Mouse (Mus musculus): Measurements from ENCODE around the gene Igf2bp2.

DNA sequence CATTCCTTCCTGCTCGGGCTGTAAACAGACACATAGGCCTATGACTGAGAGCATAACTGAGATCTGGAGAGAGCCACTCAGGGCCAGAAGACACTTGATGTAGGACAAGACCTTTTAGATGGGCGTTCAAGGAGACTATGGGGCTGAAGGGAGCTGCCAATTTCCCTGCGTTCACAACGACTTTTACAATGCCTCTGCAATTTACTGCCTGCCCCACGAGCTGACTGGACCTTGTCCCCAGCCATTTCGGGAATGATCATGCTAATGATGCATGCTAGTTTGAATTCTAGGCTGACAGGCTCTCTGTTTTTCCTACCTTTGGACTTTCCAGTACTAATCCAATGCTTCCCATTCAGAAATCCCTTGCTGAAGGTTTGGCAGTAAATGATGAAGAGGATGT is 22.2 kb downstream of the Igf2bp2 start:
- no peak for TF ChIP-seq USF1 (IDR thresholded peaks at IDR 0.05; ENCODE audit: low read depth)
- TF ChIP-seq MAX (IDR thresholded peaks at IDR 0.05), result no peak
- no peak for TF ChIP-seq CTCF (IDR thresholded peaks at IDR 0.05; ENCODE audit: control insufficient read depth, insufficient read depth, insufficient read length)
- no peak for TF ChIP-seq MYOG (IDR thresholded peaks at IDR 0.05; ENCODE audit: control insufficient read depth, extremely low read depth, insufficient read length)
- TF ChIP-seq CEBPB (IDR thresholded peaks at IDR 0.05; ENCODE audit: low read depth), result no peak
- TF ChIP-seq MYOD1 (IDR thresholded peaks at IDR 0.05; ENCODE audit: control insufficient read depth, insufficient read length, low read depth), result no peak
- TF ChIP-seq FOSL1 (IDR thresholded peaks at IDR 0.05; ENCODE audit: insufficient read depth, low read length, poor library complexity, severe bottlenecking), result no peak

All from C2C12 (cell line).